Mouse (Mus musculus) forebrain, embryonic 13.5 days (tissue): ENCODE results near the gene Pga5. TPM values are rescaled to one million over a fixed set of nuclear protein-coding genes. Genes with fewer than 3 reads are reported as not detected.

Experiments
- ATAC-seq: fragments of 200-750 bp; cut with Nextera tagmentation; 2 replicates; pipeline ENCODE4 v1.8.0; 2017
- H3K27ac ChIP-seq: fragments of 300-500 bp; sonication (generic); 2 replicates; pipeline ENCODE4 v1.5.1; 2015; ENCODE audit warnings: inconsistent platforms, mild to moderate bottlenecking, moderate library complexity
- H3K27me3 ChIP-seq: fragments of 300-500 bp; sonication (generic); 2 replicates; pipeline ENCODE4 v1.6.1; 2015; ENCODE audit warnings: mild to moderate bottlenecking, inconsistent platforms
- H3K36me3 ChIP-seq: fragments of 300-500 bp; sonication (generic); 2 replicates; pipeline ENCODE4 v1.6.1; 2015; ENCODE audit warnings: mild to moderate bottlenecking, inconsistent platforms; ENCODE audit not compliant: poor library complexity, severe bottlenecking
- H3K4me1 ChIP-seq: fragments of 300-500 bp; sonication (generic); 2 replicates; pipeline ENCODE4 v1.6.1; 2015; ENCODE audit warnings: inconsistent platforms
- H3K4me2 ChIP-seq: fragments of 300-500 bp; sonication (generic); 2 replicates; pipeline ENCODE4 v1.6.1; 2015; ENCODE audit warnings: inconsistent platforms, mild to moderate bottlenecking, moderate library complexity
- H3K4me3 ChIP-seq: fragments of 300-500 bp; sonication (generic); 2 replicates; pipeline ENCODE4 v1.5.1; 2015; ENCODE audit warnings: mild to moderate bottlenecking, inconsistent platforms
- H3K9ac ChIP-seq: fragments of 300-500 bp; sonication (generic); 2 replicates; pipeline ENCODE4 v1.6.1; 2015; ENCODE audit warnings: mild to moderate bottlenecking, inconsistent platforms
- H3K9me3 ChIP-seq: fragments of 300-500 bp; sonication (generic); replicated peaks from 2 replicates; pipeline ENCODE4 v1.6.1; 2016; ENCODE audit warnings: inconsistent platforms
- WGBS: fragments of 180-500 bp; shearing (Covaris S2); methylation state at CpG from one replicate; pipeline ENCODE4 v1.1.7; 2015; 5-methylcytosine and 5-hydroxymethylcytosine counted together
- polyA plus RNA-seq: library from polyadenylated mRNA; unstranded; fragments of >200 nt; fragmentation: Nextera tagmentation; extraction: Ambion mirVana; gene quantifications from 2 replicates; pipeline ENCODE4 v1.2.1, GENCODE M21; 2015

The Pga5 gene
- polyA plus RNA-seq, 1 experiment from 2014 or later: not detected

GRCm38 (mm10) chr19:10685081-10685480, 7.2 kb upstream of the Pga5 start:
- no peak overlapping the region for H3K27ac ChIP-seq
- no peaks in the 10 kb centered on the region for H3K9me3 ChIP-seq
- WGBS: 93% methylated on average over 9 of the region's 9 CpGs
- no peak overlapping the region for H3K4me2 ChIP-seq
- H3K27me3 ChIP-seq: no peaks in the 10 kb centered on the region
- H3K9ac ChIP-seq: no peak overlapping the region
- ATAC-seq: no peak
- H3K36me3 ChIP-seq: no peaks in the 10 kb centered on the region
- no peak overlapping the region for H3K4me3 ChIP-seq
- H3K4me1 ChIP-seq: peaks cover 16% of the 10 kb centered on the region

- Histone ChIP-seq H3K27me3 (no peaks in the 10 kb centered on the region), H3K27ac (no peak overlapping the region), H3K36me3 (no peaks in the 10 kb centered on the region), H3K4me1 (no peaks in the 10 kb centered on the region; the same call in 1 of the 2 replicates), H3K9ac (no peak overlapping the region), H3K4me3 (no peak overlapping the region), H3K9me3 (no peaks in the 10 kb centered on the region), H3K4me2 (no peak overlapping the region)
- no peak for ATAC-seq
- 80% methylated on average over 4 of the region's 4 CpGs for WGBS
Measured at GRCm38 (mm10) chr19:10681571-10681970, 3.7 kb upstream of the Pga5 start.

GRCm38 (mm10) chr19:10678772-10679067, 849 bp upstream of the Pga5 start:
- ATAC-seq: peak; percentile 57; the same call in 1 of the 2 replicates
- H3K4me1 ChIP-seq: no peaks in the 10 kb centered on the region; the same call in 1 of the 2 replicates
- H3K27ac ChIP-seq: 0 out of 2 replicates have a peak overlapping the region, but pooled peaks have one; percentile 7
- H3K4me3 ChIP-seq: no peak overlapping the region
- WGBS: 84% methylated on average over 1 of the region's 1 CpGs
- H3K27me3 ChIP-seq: no peaks in the 10 kb centered on the region
- no peak overlapping the region for H3K4me2 ChIP-seq
- no peaks in the 10 kb centered on the region for H3K36me3 ChIP-seq
- H3K9me3 ChIP-seq: no peaks in the 10 kb centered on the region
- no peak overlapping the region for H3K9ac ChIP-seq

- no peak overlapping the region for H3K4me2 ChIP-seq
- H3K4me3 ChIP-seq: no peak overlapping the region
- 83% methylated on average over 16 of the region's 16 CpGs for WGBS
- no peaks in the 10 kb centered on the region; the same call in 1 of the 2 replicates for H3K4me1 ChIP-seq
- H3K36me3 ChIP-seq: no peaks in the 10 kb centered on the region
- no peak overlapping the region for H3K9ac ChIP-seq
- no peaks in the 10 kb centered on the region for H3K27me3 ChIP-seq
- no peaks in the 10 kb centered on the region for H3K9me3 ChIP-seq
- no peak for ATAC-seq
- no peak overlapping the region for H3K27ac ChIP-seq
Measured at GRCm38 (mm10) chr19:10676656-10677055, 1.2 kb downstream of the Pga5 start.

- no peaks in the 10 kb centered on the region for H3K4me1 ChIP-seq
- H3K4me3 ChIP-seq: no peak overlapping the region
- H3K4me2 ChIP-seq: no peak overlapping the region
- H3K36me3 ChIP-seq: no peaks in the 10 kb centered on the region
- 40% methylated on average over 1 of the region's 1 CpGs for WGBS
- no peak overlapping the region for H3K27ac ChIP-seq
- no peak for ATAC-seq
- H3K9me3 ChIP-seq: no peaks in the 10 kb centered on the region
- no peak overlapping the region for H3K9ac ChIP-seq
- no peaks in the 10 kb centered on the region for H3K27me3 ChIP-seq
Measured at GRCm38 (mm10) chr19:10673275-10673674, 4.6 kb downstream of the Pga5 start.

- 73% methylated on average over 9 of the region's 9 CpGs for WGBS
- H3K27me3 ChIP-seq: no peaks in the 10 kb centered on the region
- no peaks in the 10 kb centered on the region for H3K36me3 ChIP-seq
- no peaks in the 10 kb centered on the region for H3K4me1 ChIP-seq
- no peak overlapping the region for H3K4me2 ChIP-seq
- no peaks in the 10 kb centered on the region for H3K9me3 ChIP-seq
- H3K27ac ChIP-seq: no peak overlapping the region
- no peak overlapping the region for H3K4me3 ChIP-seq
- H3K9ac ChIP-seq: no peak overlapping the region
- no peak for ATAC-seq
Measured at GRCm38 (mm10) chr19:10671854-10672417, 5.9 kb downstream of the Pga5 start.

GRCm38 (mm10) chr19:10671319-10671718, 6.6 kb downstream of the Pga5 start:
- Histone ChIP-seq H3K9me3 (no peaks in the 10 kb centered on the region), H3K9ac (no peak overlapping the region), H3K4me3 (no peak overlapping the region), H3K4me1 (no peaks in the 10 kb centered on the region), H3K27ac (no peak overlapping the region), H3K4me2 (no peak overlapping the region), H3K27me3 (no peaks in the 10 kb centered on the region), H3K36me3 (no peaks in the 10 kb centered on the region)
- WGBS: 76% methylated on average over 4 of the region's 4 CpGs
- ATAC-seq: no peak

- Histone ChIP-seq H3K36me3 (no peaks in the 10 kb centered on the region), H3K27me3 (no peaks in the 10 kb centered on the region), H3K9me3 (no peaks in the 10 kb centered on the region), H3K4me3 (no peak overlapping the region), H3K4me1 (no peaks in the 10 kb centered on the region), H3K9ac (no peak overlapping the region), H3K4me2 (no peak overlapping the region), H3K27ac (no peak overlapping the region)
- ATAC-seq: peak; percentile 71
- 9% methylated on average over 2 of the region's 2 CpGs for WGBS
Measured at GRCm38 (mm10) chr19:10665499-10665898, 12.4 kb downstream of the Pga5 start.

GRCm38 (mm10) chr19:10665093-10665492, 12.8 kb downstream of the Pga5 start:
- Histone ChIP-seq H3K36me3 (no peaks in the 10 kb centered on the region), H3K27ac (no peak overlapping the region), H3K9me3 (no peaks in the 10 kb centered on the region), H3K4me3 (no peak overlapping the region), H3K9ac (no peak overlapping the region), H3K4me2 (no peak overlapping the region), H3K4me1 (no peaks in the 10 kb centered on the region), H3K27me3 (no peaks in the 10 kb centered on the region)
- ATAC-seq: peak; percentile 43
- WGBS: 66% methylated on average over 3 of the region's 3 CpGs

- H3K27ac ChIP-seq: no peak overlapping the region
- no peak overlapping the region for H3K4me3 ChIP-seq
- H3K27me3 ChIP-seq: no peaks in the 10 kb centered on the region
- no peaks in the 10 kb centered on the region for H3K36me3 ChIP-seq
- no peaks in the 10 kb centered on the region for H3K9me3 ChIP-seq
- no peak overlapping the region for H3K4me2 ChIP-seq
- H3K9ac ChIP-seq: no peak overlapping the region
- no peak for ATAC-seq
- no peaks in the 10 kb centered on the region for H3K4me1 ChIP-seq
- 77% methylated on average over 3 of the region's 3 CpGs for WGBS
Measured at GRCm38 (mm10) chr19:10662665-10663064, 15.2 kb downstream of the Pga5 start.

GRCm38 (mm10) chr19:10661919-10662318, 16.0 kb downstream of the Pga5 start:
- Histone ChIP-seq H3K27ac (no peak overlapping the region), H3K4me2 (no peak overlapping the region), H3K9me3 (no peaks in the 10 kb centered on the region), H3K4me1 (no peaks in the 10 kb centered on the region), H3K4me3 (no peak overlapping the region), H3K36me3 (no peaks in the 10 kb centered on the region), H3K9ac (no peak overlapping the region), H3K27me3 (no peaks in the 10 kb centered on the region)
- ATAC-seq: no peak
- 92% methylated on average over 2 of the region's 2 CpGs for WGBS

- no peak overlapping the region for H3K4me2 ChIP-seq
- H3K27ac ChIP-seq: no peak overlapping the region
- H3K27me3 ChIP-seq: no peaks in the 10 kb centered on the region
- H3K36me3 ChIP-seq: no peaks in the 10 kb centered on the region
- H3K9ac ChIP-seq: no peak overlapping the region
- no peak overlapping the region for H3K4me3 ChIP-seq
- no peak for ATAC-seq
- H3K9me3 ChIP-seq: no peaks in the 10 kb centered on the region
- 82% methylated on average over 5 of the region's 5 CpGs for WGBS
- H3K4me1 ChIP-seq: no peaks in the 10 kb centered on the region
Measured at GRCm38 (mm10) chr19:10661373-10661772, 16.5 kb downstream of the Pga5 start.

GRCm38 (mm10) chr19:10658406-10658805, 19.5 kb downstream of the Pga5 start:
- H3K9ac ChIP-seq: no peak overlapping the region
- H3K27me3 ChIP-seq: no peaks in the 10 kb centered on the region
- H3K27ac ChIP-seq: no peak overlapping the region
- H3K9me3 ChIP-seq: no peaks in the 10 kb centered on the region
- no peak overlapping the region for H3K4me3 ChIP-seq
- no peak for ATAC-seq
- no peaks in the 10 kb centered on the region for H3K36me3 ChIP-seq
- 83% methylated on average over 2 of the region's 2 CpGs for WGBS
- no peaks in the 10 kb centered on the region for H3K4me1 ChIP-seq
- no peak overlapping the region for H3K4me2 ChIP-seq
